Mouse (Mus musculus) adrenal gland, adult (tissue): ENCODE measurements around the gene Wdr49.
"Not testable (repeated sequence)": the region's sequence is repeated elsewhere in the genome, so short reads cannot be mapped to it uniquely, and the experiment has no call there.

Source experiments
- DNase-seq, 2 experiments: peaks; one replicate each; pipeline ENCODE4 v3.0.0; 2022 to 2023; ENCODE audit warnings: low spot score in 1 of 2; ENCODE audit not compliant: inconsistent age in 2 of 2

Gene Wdr49

GRCm38 (mm10) chr3:75304621-75305020 is 177.3 kb downstream of the Wdr49 start:
- no peak for DNase-seq

- DNase-seq, result no peak
Observed at GRCm38 (mm10) chr3:75301072-75301471, 180.9 kb downstream of the Wdr49 start.

- DNase-seq, result not testable (repeated sequence)
Observed at GRCm38 (mm10) chr3:75299464-75299863, 182.5 kb downstream of the Wdr49 start.

GRCm38 (mm10) chr3:75297758-75298111 is 184.2 kb downstream of the Wdr49 start:
- DNase-seq, result no peak

GRCm38 (mm10) chr3:75297026-75297757 is 184.8 kb downstream of the Wdr49 start:
- DNase-seq, result no peak

GRCm38 (mm10) chr3:75293243-75293642 is 188.7 kb downstream of the Wdr49 start:
- DNase-seq, result no peak

- no peak for DNase-seq
Observed at GRCm38 (mm10) chr3:75277455-75277854, 204.5 kb downstream of the Wdr49 start.

- DNase-seq, result no peak
Observed at GRCm38 (mm10) chr3:75276522-75276921, 205.4 kb downstream of the Wdr49 start.

- no peak for DNase-seq
Observed at GRCm38 (mm10) chr3:75275127-75275526, 206.8 kb downstream of the Wdr49 start.

GRCm38 (mm10) chr3:75269978-75270377 is 212.0 kb downstream of the Wdr49 start, which contains the start of gene Serpini2:
Gene Serpini2, minus strand, starts transcription at chr3:75270078.
- no peak for DNase-seq

- DNase-seq, result no peak
Observed at GRCm38 (mm10) chr3:75259356-75259755, 222.6 kb downstream of the Wdr49 start.
